Mouse (Mus musculus) thymus, postnatal 4 days (tissue): Measurements from ENCODE around the gene Tmem121b.

ENCODE experiments used
- DNase-seq: peaks from one replicate; pipeline ENCODE4 v3.0.0; 2021

Gene Tmem121b

GRCm38 (mm10) chr6:120491862-120492498, 1.6 kb downstream of the Tmem121b start:
- no peak for DNase-seq

- DNase-seq: no peak
These were observed 2.5 kb downstream of the Tmem121b start for GRCm38 (mm10) chr6:120491064-120491463.

- DNase-seq: no peak
These were observed 4.1 kb downstream of the Tmem121b start for GRCm38 (mm10) chr6:120489461-120489860.

GRCm38 (mm10) chr6:120488647-120489046, 5.0 kb downstream of the Tmem121b start:
- no peak for DNase-seq

GRCm38 (mm10) chr6:120486051-120486510, 7.5 kb downstream of the Tmem121b start:
- DNase-seq: peak; percentile 71

- DNase-seq: no peak
These were observed 8.6 kb downstream of the Tmem121b start for GRCm38 (mm10) chr6:120485038-120485437.

GRCm38 (mm10) chr6:120483211-120483626, 10.4 kb downstream of the Tmem121b start:
- peak; percentile 87 for DNase-seq

GRCm38 (mm10) chr6:120482756-120483155, 10.9 kb downstream of the Tmem121b start:
- no peak for DNase-seq

GRCm38 (mm10) chr6:120482021-120482420, 11.6 kb downstream of the Tmem121b start:
- no peak for DNase-seq

- DNase-seq: peak; percentile 70
These were observed 12.1 kb downstream of the Tmem121b start for GRCm38 (mm10) chr6:120481538-120481937.

GRCm38 (mm10) chr6:120480361-120480760, 13.2 kb downstream of the Tmem121b start:
- DNase-seq: no peak

GRCm38 (mm10) chr6:120479302-120479701, 14.3 kb downstream of the Tmem121b start:
- no peak for DNase-seq

- no peak for DNase-seq
These were observed 18.3 kb downstream of the Tmem121b start for GRCm38 (mm10) chr6:120475288-120475687.

- no peak for DNase-seq
These were observed 20.2 kb downstream of the Tmem121b start for GRCm38 (mm10) chr6:120473427-120473826.

- no peak for DNase-seq
These were observed 21.0 kb downstream of the Tmem121b start for GRCm38 (mm10) chr6:120472455-120473140.

GRCm38 (mm10) chr6:120471991-120472441, 21.6 kb downstream of the Tmem121b start:
- no peak for DNase-seq

- DNase-seq: no peak
These were observed 22.9 kb downstream of the Tmem121b start for GRCm38 (mm10) chr6:120470666-120471065.

- DNase-seq: no peak
These were observed 23.8 kb downstream of the Tmem121b start for GRCm38 (mm10) chr6:120469770-120470169.

GRCm38 (mm10) chr6:120469268-120469667, 24.3 kb downstream of the Tmem121b start:
- peak; percentile 8 for DNase-seq

GRCm38 (mm10) chr6:120468259-120468658, 25.3 kb downstream of the Tmem121b start:
- DNase-seq: peak; percentile 45

GRCm38 (mm10) chr6:120466609-120467329, 26.8 kb downstream of the Tmem121b start:
- peak; percentile 71 for DNase-seq

- peak; percentile 34 for DNase-seq
These were observed 28.2 kb downstream of the Tmem121b start for GRCm38 (mm10) chr6:120465393-120465792.

GRCm38 (mm10) chr6:120464406-120464939, 29.1 kb downstream of the Tmem121b start:
- peak; percentile 36 for DNase-seq
